Mouse (Mus musculus) forelimb bud, embryonic 11.5 days (tissue): ENCODE results near the gene Ano9.
A peak's percentile ranks its signal among the peaks of the same experiment; 100 is the strongest.

Experiments
- DNase-seq: peaks from one replicate; pipeline ENCODE4 v3.0.0-alpha.2; 2012; ENCODE audit warnings: low read depth, low spot score

Ano9 gene

GRCm38 (mm10) chr7:141099911-141100691 lies 17.5 kb downstream of the Ano9 start, which contains the start of gene Sigirr:
Gene Sigirr (minus strand): TSS chr7:141100572.
- no peak for DNase-seq

GRCm38 (mm10) chr7:141097177-141097576 lies 20.4 kb downstream of the Ano9 start:
- DNase-seq: no peak

- no peak for DNase-seq
These were observed 21.0 kb downstream of the Ano9 start for GRCm38 (mm10) chr7:141096649-141097056.

- no peak for DNase-seq
These were observed 21.6 kb downstream of the Ano9 start for GRCm38 (mm10) chr7:141096021-141096420.

GRCm38 (mm10) chr7:141094487-141095205 lies 23.0 kb downstream of the Ano9 start:
- no peak for DNase-seq

GRCm38 (mm10) chr7:141093950-141094349 lies 23.7 kb downstream of the Ano9 start:
- no peak for DNase-seq

GRCm38 (mm10) chr7:141092051-141092735 lies 25.4 kb downstream of the Ano9 start:
- DNase-seq: peak; percentile 64

GRCm38 (mm10) chr7:141090228-141090627 lies 27.4 kb downstream of the Ano9 start:
- DNase-seq: no peak

GRCm38 (mm10) chr7:141088473-141088872 lies 29.1 kb downstream of the Ano9 start:
- DNase-seq: no peak

GRCm38 (mm10) chr7:141087894-141088293 lies 29.7 kb downstream of the Ano9 start:
- DNase-seq: no peak

GRCm38 (mm10) chr7:141079481-141080449 lies 37.8 kb downstream of the Ano9 start:
- DNase-seq: no peak

GRCm38 (mm10) chr7:141078876-141079275 lies 38.7 kb downstream of the Ano9 start:
- no peak for DNase-seq

GRCm38 (mm10) chr7:141077841-141078240 lies 39.8 kb downstream of the Ano9 start, which contains the start of gene Pkp3:
Gene Pkp3 (plus strand): TSS chr7:141078218.
- no peak for DNase-seq

GRCm38 (mm10) chr7:141073782-141074181 lies 43.8 kb downstream of the Ano9 start:
- no peak for DNase-seq

GRCm38 (mm10) chr7:141072017-141072745 lies 45.4 kb downstream of the Ano9 start:
- no peak for DNase-seq

GRCm38 (mm10) chr7:141070058-141070862 lies 47.3 kb downstream of the Ano9 start:
- peak; percentile 84 for DNase-seq

- DNase-seq: no peak
These were observed 49.3 kb downstream of the Ano9 start for GRCm38 (mm10) chr7:141068351-141068750.

- DNase-seq: no peak
These were observed 53.0 kb downstream of the Ano9 start for GRCm38 (mm10) chr7:141064576-141064975.

- DNase-seq: no peak
These were observed 53.4 kb downstream of the Ano9 start for GRCm38 (mm10) chr7:141064175-141064574.
